Mouse (Mus musculus): ENCODE measurements around the gene Olfr905.

Olfr905 gene

DNA sequence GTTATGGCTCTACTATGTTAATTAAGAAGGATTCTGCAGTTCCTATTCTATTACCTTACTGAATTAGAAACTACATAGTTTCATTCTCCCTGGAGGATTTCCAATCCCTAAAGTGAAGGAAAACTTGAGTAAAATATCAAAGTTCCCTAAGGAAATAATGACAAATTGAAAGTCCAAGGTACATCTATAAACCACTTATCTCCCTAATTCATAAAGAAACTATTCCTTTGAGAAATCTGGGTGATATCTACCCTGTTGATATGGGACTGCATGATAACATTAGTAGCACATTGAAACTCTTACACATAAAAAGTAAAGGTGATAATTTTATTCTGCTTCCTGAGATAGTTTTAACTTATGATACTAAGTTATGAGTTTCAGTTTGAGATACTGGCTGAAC is at the start of gene Olfr905:
Gene Olfr905, plus strand, starts transcription at position 301 of the 400 bp plus-strand sequence.

DNA sequence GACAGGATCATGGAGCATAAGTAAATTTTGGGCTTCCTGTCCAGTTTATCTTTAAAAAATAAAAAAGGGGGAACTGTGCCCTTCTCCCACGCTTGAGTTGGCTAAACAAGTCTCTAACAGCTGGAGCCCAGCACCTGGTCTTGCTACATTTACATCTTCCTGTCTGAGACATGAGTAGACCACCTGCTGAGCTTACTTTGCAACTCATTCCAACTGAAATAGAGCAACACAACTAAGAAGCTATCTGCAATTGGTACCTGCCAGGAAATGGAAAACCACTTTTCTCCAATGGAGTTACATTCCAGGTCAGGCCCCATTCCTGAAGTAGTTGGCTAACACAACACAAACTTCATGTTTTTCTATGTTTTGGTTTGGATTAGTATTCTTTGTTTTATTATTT is 43.9 kb upstream of the Olfr905 start:
- WGBS, result 57% methylated on average over 1 of the region's 1 CpGs

DNA sequence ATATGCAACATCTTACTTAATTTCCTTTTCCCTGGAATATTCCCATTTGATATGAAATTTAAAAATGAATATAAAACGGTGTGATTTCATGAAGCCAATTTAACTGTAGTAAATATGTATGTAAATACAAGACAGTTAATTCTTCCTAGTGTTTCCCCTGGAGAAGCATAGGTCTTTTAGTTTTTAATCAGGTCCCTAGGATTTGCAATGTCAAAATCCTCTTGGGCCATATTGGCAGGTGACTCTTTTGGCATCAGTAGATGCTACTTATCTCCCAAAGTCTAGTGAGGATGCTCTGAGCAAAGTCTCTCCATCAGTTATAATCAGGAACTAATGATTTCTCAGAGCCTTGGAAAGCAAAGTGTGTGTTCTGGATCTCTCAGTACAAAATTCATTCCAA is 41.8 kb upstream of the Olfr905 start, which contains the start of gene Olfr901:
Gene Olfr901, plus strand, starts transcription at position 301 of the 400 bp plus-strand sequence.
- 85% methylated on average over 1 of the region's 1 CpGs for WGBS

DNA sequence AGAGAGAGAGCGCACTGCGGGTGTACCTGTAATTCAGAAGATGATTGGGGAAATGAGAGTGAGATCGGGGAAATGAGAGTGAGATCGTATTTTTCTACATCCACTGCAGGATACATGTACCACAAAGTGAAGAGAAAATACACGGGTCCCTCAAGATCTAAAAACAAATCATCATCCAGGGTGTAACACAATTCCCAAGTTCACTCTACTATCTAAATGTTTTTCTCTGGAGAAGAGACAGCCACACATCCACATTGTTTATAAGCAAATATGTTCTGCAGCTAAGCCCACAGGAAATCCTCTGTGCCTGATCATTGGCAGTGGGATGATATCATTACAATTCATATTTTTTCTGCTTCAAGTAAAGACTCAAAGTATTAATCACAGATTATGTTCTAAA is 23.6 kb upstream of the Olfr905 start, which contains the start of gene Olfr902:
Gene Olfr902, plus strand, starts transcription at position 301 of the 400 bp plus-strand sequence.
- 85% methylated on average over 5 of the region's 5 CpGs for WGBS

DNA sequence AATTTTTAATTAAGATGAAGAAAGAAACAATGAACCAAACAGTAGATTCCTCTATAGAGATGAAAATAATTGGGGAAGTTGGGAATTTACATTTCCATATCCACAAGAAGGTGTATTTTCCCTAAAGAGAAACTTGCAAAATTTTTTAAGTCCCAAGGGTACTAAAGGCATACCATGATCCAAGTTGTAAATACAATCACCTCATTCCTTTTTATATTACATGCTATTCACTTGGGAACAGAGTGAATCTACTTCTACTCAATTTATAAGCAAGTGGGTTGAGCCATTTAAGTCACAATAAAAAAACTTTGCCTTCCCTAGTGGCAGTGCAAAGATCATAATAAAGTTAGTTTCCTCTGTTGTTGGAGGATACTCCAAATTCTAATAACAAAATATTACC is 8.1 kb upstream of the Olfr905 start, which contains the start of gene Olfr904:
Gene Olfr904, plus strand, starts transcription at position 301 of the 400 bp plus-strand sequence.

DNA sequence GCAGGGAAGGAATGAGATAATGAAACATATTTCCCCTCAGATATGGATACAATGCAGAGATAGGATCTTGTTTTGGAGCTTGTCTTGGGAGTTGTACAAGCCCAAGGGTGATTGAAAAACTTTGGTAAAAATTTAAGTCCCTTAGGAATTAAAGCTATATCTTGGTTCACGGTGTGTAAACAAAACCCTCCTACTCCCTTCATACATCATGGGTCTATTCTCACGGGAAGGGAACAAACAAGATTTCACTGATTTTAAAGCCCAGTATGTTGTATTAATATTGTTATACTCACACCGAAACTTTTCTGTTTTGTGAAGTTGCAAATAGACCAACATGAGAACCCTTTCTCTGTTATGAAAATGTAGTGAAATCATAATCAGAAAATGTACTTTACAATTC is 15.9 kb downstream of the Olfr905 start, which contains the start of gene Olfr906:
Gene Olfr906, plus strand, starts transcription at position 301 of the 400 bp plus-strand sequence.
- 84% methylated on average over 3 of the region's 3 CpGs for WGBS

DNA sequence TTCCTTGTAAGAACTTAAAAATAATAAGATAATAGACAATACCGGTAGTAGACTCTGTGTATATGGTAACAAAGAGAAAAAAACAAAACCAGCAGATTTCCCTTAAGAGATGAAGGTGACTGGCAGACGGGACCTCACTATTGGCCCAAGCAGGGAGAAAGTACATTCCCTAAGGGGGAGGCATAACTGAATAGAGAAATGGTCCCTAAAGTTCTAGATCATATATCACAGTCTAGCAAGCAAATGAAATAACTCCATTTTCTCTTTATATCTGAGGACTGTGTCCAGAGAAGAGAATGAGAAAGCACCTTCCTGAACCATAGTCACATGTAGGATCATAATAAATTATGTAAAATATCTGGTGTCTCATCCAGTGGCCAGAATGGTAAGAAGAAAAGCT is 24.6 kb downstream of the Olfr905 start, which contains the start of gene Olfr907:
Gene Olfr907, plus strand, starts transcription at position 301 of the 400 bp plus-strand sequence.
- 84% methylated on average over 2 of the region's 2 CpGs for WGBS

DNA sequence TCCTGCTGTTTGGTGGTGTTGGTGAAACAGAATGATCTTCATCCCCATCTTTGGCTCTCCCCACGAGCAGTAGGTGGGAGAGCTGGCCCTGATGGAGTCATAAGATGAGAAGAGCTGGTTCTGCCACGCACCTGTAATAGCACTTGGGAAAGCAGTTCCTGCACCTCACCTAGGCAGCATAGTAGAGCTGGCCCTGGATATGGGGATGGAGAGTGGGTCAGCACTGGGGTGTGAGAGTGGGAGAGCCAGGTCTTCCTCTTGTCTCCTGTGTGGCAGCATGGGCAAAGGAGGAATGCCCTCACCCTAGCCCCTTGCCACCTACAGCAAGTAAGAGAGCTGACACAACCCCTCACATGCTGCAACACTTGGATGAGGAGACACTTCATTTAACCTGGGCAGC is 41.4 kb downstream of the Olfr905 start:
- 77% methylated on average over 2 of the region's 2 CpGs for whole genome bisulfite sequencing

DNA sequence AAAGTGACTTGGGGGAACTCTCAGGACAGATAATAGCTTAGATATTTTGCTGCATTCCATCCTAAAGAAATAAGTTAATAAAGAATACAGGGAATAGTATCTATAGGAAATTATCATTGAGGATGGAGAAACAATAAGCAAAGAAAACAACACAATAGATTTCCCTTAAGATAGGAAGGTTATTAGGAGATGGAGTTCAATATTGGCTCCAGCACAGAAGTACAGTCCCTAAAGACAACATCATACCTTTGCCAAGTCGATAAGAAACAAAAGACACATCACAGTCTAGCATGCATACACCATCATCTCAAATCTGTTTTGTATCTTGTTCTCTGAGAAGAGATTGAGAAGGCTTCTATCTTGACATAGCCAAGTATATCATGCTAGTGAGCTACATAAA is 50.4 kb downstream of the Olfr905 start, which contains the start of gene Olfr911-ps1:
Gene Olfr911-ps1, plus strand, starts transcription at position 301 of the 400 bp plus-strand sequence.
- 89% methylated on average over 1 of the region's 1 CpGs for WGBS

Measured in cerebral cortex, adult 2 months (tissue).